Mouse (Mus musculus) embryonic facial prominence, embryonic 12.5 days (tissue): ENCODE results near the gene Ncmap. TPM values are rescaled to one million over a fixed set of nuclear protein-coding genes. Genes with fewer than 3 reads are reported as not detected.
"Not testable (repeated sequence)": the region's sequence is repeated elsewhere in the genome, so short reads cannot be mapped to it uniquely, and the experiment has no call there.

Experiments used
- ATAC-seq: fragments of 200-750 bp; cut with Nextera tagmentation; 2 replicates; pipeline ENCODE4 v1.8.0; 2017; ENCODE audit not compliant: insufficient number of reproducible peaks, insufficient read depth, low FRiP score, low TSS enrichment
- H3K27ac ChIP-seq: fragments of 300-500 bp; sonication (generic); 2 replicates; pipeline ENCODE4 v1.5.1; 2016; ENCODE audit warnings: mild to moderate bottlenecking
- H3K27me3 ChIP-seq: fragments of 300-500 bp; sonication (generic); 2 replicates; pipeline ENCODE4 v1.6.1; 2016; ENCODE audit warnings: mild to moderate bottlenecking, moderate library complexity
- H3K36me3 ChIP-seq: fragments of 300-500 bp; sonication (generic); 2 replicates; pipeline ENCODE4 v1.6.1; 2016; ENCODE audit warnings: mild to moderate bottlenecking
- H3K4me1 ChIP-seq: fragments of 300-500 bp; sonication (generic); 2 replicates; pipeline ENCODE4 v1.6.1; 2016
- H3K4me2 ChIP-seq: fragments of 300-500 bp; sonication (generic); replicated peaks from 2 replicates; pipeline ENCODE4 v1.6.1; 2016; ENCODE audit warnings: mild to moderate bottlenecking, moderate library complexity
- H3K4me3 ChIP-seq: fragments of 300-500 bp; sonication (generic); 2 replicates; pipeline ENCODE4 v1.5.1; 2016; ENCODE audit warnings: mild to moderate bottlenecking
- H3K9ac ChIP-seq: fragments of 300-500 bp; sonication (generic); 2 replicates; pipeline ENCODE4 v1.6.1; 2016; ENCODE audit warnings: mild to moderate bottlenecking, moderate library complexity
- H3K9me3 ChIP-seq: fragments of 300-500 bp; sonication (generic); 2 replicates; pipeline ENCODE4 v1.6.1; 2016; ENCODE audit warnings: mild to moderate bottlenecking, moderate library complexity
- WGBS: fragments of 180-500 bp; shearing (Covaris S2); methylation state at CpG from one replicate; pipeline ENCODE4 v1.1.7; 2016; 5-methylcytosine and 5-hydroxymethylcytosine counted together
- polyA plus RNA-seq: library from polyadenylated mRNA; unstranded; fragments of >200 nt; fragmentation: Nextera tagmentation; extraction: Ambion mirVana; gene quantifications from 2 replicates; pipeline ENCODE4 v1.2.1, GENCODE M21; 2016

The Ncmap gene
- polyA plus RNA-seq, 1 experiment from 2014 or later: 3.5 TPM

- Histone ChIP-seq H3K4me3 (no peak overlapping the region), H3K4me1 (no peaks in the 10 kb centered on the region), H3K4me2 (no peak overlapping the region), H3K27me3 (no peaks in the 10 kb centered on the region), H3K27ac (no peak overlapping the region), H3K36me3 (no peaks in the 10 kb centered on the region), H3K9me3 (peaks cover 2% of the 10 kb centered on the region; the same call in 1 of the 2 replicates), H3K9ac (no peak overlapping the region)
- 68% methylated on average over 11 of the region's 11 CpGs for WGBS
- ATAC-seq: no peak
Measured at GRCm38 (mm10) chr4:135370372-135370771, 27.7 kb downstream of the Ncmap start.

DNA sequence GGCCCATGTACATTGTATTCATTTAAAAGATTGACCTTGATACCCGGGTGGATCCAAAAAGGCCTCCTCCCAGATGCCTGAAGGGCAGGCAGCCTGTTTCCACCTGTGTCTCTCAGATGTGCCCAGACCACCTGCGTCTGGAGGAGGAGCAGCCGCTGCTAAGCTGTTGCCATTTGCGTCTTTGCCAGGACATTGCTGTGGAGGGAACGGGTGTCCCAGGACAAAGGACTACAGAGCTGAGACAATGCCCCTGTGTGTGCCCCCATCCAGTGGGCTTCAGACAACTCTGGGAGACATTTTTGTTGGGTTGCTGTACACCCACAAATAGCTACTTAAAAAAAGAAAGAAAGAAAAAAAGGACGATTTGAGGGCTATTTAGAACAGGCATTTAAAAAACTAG is 35.2 kb downstream of the Ncmap start:
- Histone ChIP-seq H3K4me3 (no peak overlapping the region), H3K27me3 (no peaks in the 10 kb centered on the region), H3K36me3 (no peaks in the 10 kb centered on the region), H3K27ac (no peak overlapping the region), H3K9me3 (no peaks in the 10 kb centered on the region), H3K4me1 (no peaks in the 10 kb centered on the region), H3K4me2 (no peak overlapping the region), H3K9ac (no peak overlapping the region)
- WGBS: 20% methylated on average over 6 of the region's 6 CpGs
- ATAC-seq: no peak

DNA sequence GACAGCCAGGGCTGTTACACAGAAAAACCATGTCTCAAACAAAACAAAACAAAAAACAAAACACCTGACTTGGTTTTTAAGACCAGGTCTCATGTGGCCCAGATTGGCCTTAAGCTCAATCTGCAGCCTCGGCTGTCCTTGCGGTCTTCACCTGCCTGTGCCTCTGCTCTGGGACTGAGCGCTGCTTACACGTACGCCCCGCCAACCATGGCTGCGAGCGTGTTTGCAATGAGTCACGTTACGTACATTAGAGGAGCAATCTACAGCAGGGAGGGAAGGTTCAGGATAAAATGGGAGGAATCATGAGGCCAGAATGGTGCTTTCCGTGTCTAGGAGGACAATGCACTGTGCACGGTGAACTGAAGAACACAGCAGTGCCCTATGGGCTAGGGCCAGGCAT is 36.3 kb downstream of the Ncmap start:
- H3K36me3 ChIP-seq: no peaks in the 10 kb centered on the region
- H3K27me3 ChIP-seq: no peaks in the 10 kb centered on the region
- no peaks in the 10 kb centered on the region for H3K4me1 ChIP-seq
- no peaks in the 10 kb centered on the region for H3K9me3 ChIP-seq
- WGBS: 88% methylated on average over 12 of the region's 12 CpGs
- no peak overlapping the region for H3K27ac ChIP-seq
- H3K9ac ChIP-seq: no peak overlapping the region
- H3K4me2 ChIP-seq: no peak overlapping the region
- no peak overlapping the region for H3K4me3 ChIP-seq
- no peak for ATAC-seq

DNA sequence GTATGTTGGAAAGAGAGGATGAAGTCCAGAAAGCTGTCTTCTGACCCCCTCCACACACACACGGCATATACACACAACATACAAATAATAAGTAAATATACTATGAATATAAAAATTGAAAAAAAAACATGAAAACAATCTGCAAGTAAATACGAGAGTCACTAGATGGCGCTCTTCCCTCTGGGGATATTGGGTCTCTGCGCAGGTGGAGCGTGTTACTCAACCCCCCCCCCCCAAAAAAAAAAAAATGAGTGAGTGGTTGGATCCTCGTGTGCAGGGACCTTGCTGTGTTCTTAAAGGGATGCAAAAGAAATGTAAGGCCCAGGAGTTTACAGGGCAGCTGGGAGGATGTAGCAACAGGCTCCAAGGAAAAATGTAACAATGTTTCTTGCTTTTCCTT is 39.3 kb downstream of the Ncmap start:
- no peaks in the 10 kb centered on the region for H3K9me3 ChIP-seq

GRCm38 (mm10) chr4:135357221-135357920 is 40.7 kb downstream of the Ncmap start:
- no peaks in the 10 kb centered on the region for H3K27me3 ChIP-seq
- H3K4me1 ChIP-seq: peaks cover 6% of the 10 kb centered on the region; the same call in 1 of the 2 replicates
- H3K4me3 ChIP-seq: no peak overlapping the region
- H3K9me3 ChIP-seq: no peaks in the 10 kb centered on the region
- no peaks in the 10 kb centered on the region for H3K36me3 ChIP-seq
- no peak overlapping the region for H3K9ac ChIP-seq
- no peak overlapping the region for H3K4me2 ChIP-seq
- 80% methylated on average over 12 of the region's 12 CpGs for WGBS
- no peak overlapping the region for H3K27ac ChIP-seq
- ATAC-seq: no peak

More for the DNA sequence above, 39.3 kb downstream of the Ncmap start:
- Histone ChIP-seq H3K4me1 (peaks cover 6% of the 10 kb centered on the region; the same call in 1 of the 2 replicates), H3K4me2 (no peak overlapping the region), H3K4me3 (no peak overlapping the region), H3K36me3 (no peaks in the 10 kb centered on the region), H3K27ac (no peak overlapping the region), H3K27me3 (no peaks in the 10 kb centered on the region), H3K9ac (no peak overlapping the region)
- ATAC-seq: no peak
- 4% methylated on average over 6 of the region's 6 CpGs for WGBS

DNA sequence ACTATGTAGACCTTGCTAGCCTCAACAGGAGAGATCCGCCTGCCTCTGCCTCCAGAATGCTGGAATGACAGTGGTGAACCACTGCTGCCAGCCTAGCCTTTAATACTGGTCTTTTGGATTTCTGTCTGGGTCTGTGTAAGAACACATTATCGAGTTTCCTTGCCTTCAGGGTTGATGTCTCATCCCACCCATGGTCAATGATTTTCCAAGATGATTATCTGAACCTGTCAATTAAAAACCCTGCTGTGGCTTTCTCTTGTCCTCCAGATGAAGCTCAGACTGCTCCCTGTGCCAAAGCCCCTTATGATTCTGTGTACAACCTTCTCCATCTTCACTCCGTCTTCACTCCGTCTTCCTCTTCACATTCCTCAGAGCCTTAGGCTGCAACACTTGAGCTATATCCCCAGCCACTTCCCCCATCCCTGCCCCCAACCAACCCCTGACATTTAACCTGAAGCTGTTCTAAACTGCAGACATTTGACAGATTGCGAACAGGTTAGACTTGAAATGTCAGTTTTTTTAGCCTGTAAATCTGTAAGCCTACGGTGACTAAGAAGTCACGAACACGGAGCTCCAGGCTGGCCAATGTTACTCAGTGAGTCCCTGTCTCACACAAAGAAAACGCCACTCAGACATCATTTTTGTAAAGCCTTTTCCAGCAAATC is 42.0 kb downstream of the Ncmap start:
- ATAC-seq: no peak
- WGBS: 70% methylated on average over 9 of the region's 9 CpGs
- no peaks in the 10 kb centered on the region for H3K27me3 ChIP-seq
- H3K9ac ChIP-seq: no peak overlapping the region
- H3K4me1 ChIP-seq: peaks cover 17% of the 10 kb centered on the region
- no peak overlapping the region for H3K4me3 ChIP-seq
- no peak overlapping the region for H3K4me2 ChIP-seq
- H3K27ac ChIP-seq: no peak overlapping the region
- H3K9me3 ChIP-seq: no peaks in the 10 kb centered on the region
- H3K36me3 ChIP-seq: no peaks in the 10 kb centered on the region

- not testable (repeated sequence) for H3K4me2 ChIP-seq, H3K36me3 ChIP-seq, H3K9me3 ChIP-seq, H3K27me3 ChIP-seq, ATAC-seq, H3K9ac ChIP-seq, H3K4me3 ChIP-seq
- Histone ChIP-seq H3K27ac (peak overlapping the region; percentile 95), H3K4me1 (peaks cover 17% of the 10 kb centered on the region)
Measured at GRCm38 (mm10) chr4:135354751-135355150, 43.3 kb downstream of the Ncmap start.

- peak overlapping the region; percentile 98 for H3K9ac ChIP-seq
- H3K36me3 ChIP-seq: peaks cover 10% of the 10 kb centered on the region; the same call in 1 of the 2 replicates
- peaks cover 17% of the 10 kb centered on the region for H3K4me1 ChIP-seq
- peak overlapping the region; percentile 44 for H3K4me2 ChIP-seq
- H3K27ac ChIP-seq: peak overlapping the region; percentile 95
- H3K9me3 ChIP-seq: no peaks in the 10 kb centered on the region
- H3K4me3 ChIP-seq: peak overlapping the region; percentile 97
- no peak for ATAC-seq
- no peaks in the 10 kb centered on the region for H3K27me3 ChIP-seq
- WGBS: 19% methylated on average over 12 of the region's 12 CpGs
Measured at GRCm38 (mm10) chr4:135353794-135354450, 44.1 kb downstream of the Ncmap start.

- Histone ChIP-seq H3K36me3 (peaks cover 10% of the 10 kb centered on the region; the same call in 1 of the 2 replicates), H3K9me3 (no peaks in the 10 kb centered on the region), H3K4me2 (peak within 1 kb of the TSS; percentile 86), H3K27me3 (no peaks in the 10 kb centered on the region), H3K4me3 (peak within 1 kb of the TSS; percentile 97), H3K27ac (peak within 1 kb of the TSS; percentile 95), H3K4me1 (peaks cover 17% of the 10 kb centered on the region), H3K9ac (peak within 1 kb of the TSS; percentile 98)
- ATAC-seq: peak; percentile 92
- WGBS: under 1% methylated on average over 69 of the region's 69 CpGs
Measured at GRCm38 (mm10) chr4:135353066-135353793, 44.8 kb downstream of the Ncmap start, which contains the start of gene Srrm1. Gene Srrm1 (minus strand): TSS chr4:135353321.

DNA sequence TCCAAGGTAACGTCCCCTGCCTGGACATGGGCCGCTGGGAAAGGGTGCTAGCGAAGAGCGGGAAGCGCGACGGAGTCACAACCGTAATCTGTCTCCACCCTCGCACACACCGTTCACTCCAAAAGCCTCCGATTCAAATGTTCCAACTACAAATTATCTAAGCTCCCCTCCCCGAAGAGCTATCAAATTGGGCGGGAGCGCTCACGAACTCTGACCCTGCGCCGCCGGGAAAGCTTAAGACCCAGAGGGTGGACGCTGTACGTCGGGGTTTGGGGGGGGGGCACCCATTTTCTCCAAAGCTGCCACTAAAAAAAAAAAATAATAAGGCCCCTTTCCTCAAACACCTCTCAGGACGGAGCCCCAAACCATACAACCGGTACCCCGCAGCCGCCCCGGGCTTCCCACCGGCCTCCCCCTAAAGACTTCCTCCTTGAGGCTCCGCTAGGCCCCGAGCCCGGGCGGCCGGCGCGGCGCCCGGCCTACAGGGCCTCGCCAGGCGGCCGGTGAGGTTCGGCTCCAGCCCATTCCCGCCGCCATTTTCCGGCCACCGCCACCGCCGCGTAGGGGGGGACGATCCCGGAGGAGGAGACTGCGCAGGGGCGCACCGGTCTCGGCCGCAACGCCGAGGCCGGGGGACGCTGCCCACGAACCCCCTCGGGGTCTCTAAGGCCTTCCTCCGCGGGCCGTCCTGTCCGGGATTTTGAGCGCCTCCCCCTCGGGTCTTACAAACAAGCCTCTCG is 45.5 kb downstream of the Ncmap start:
- H3K4me2 ChIP-seq: peak overlapping the region; percentile 86
- peak overlapping the region; percentile 98 for H3K9ac ChIP-seq
- peaks cover 17% of the 10 kb centered on the region for H3K4me1 ChIP-seq
- H3K27me3 ChIP-seq: no peaks in the 10 kb centered on the region
- H3K9me3 ChIP-seq: no peaks in the 10 kb centered on the region
- H3K27ac ChIP-seq: peak overlapping the region; percentile 89
- H3K36me3 ChIP-seq: peaks cover 12% of the 10 kb centered on the region
- under 1% methylated on average over 67 of the region's 67 CpGs for WGBS
- ATAC-seq: peak; percentile 8; the same call in 1 of the 2 replicates
- H3K4me3 ChIP-seq: peak overlapping the region; percentile 97
